Mouse (Mus musculus) neural tube, embryonic 14.5 days (tissue): ENCODE results near the gene Cwc25. TPM values are rescaled to one million over a fixed set of nuclear protein-coding genes. Genes with fewer than 3 reads are reported as not detected.
"Not testable (repeated sequence)": the region's sequence is repeated elsewhere in the genome, so short reads cannot be mapped to it uniquely, and the experiment has no call there.

ENCODE experiments used
- ATAC-seq: fragments of 200-750 bp; cut with Nextera tagmentation; 2 replicates; pipeline ENCODE4 v1.8.0; 2017; ENCODE audit warnings: low read depth, mild to moderate bottlenecking, moderate TSS enrichment, moderate library complexity
- H3K27ac ChIP-seq: fragments of 300-500 bp; sonication (generic); 2 replicates; pipeline ENCODE4 v1.5.1; 2014; ENCODE audit warnings: low read depth, mild to moderate bottlenecking, control low read depth, low read length, moderate library complexity, mixed read lengths
- H3K27me3 ChIP-seq: fragments of 300-500 bp; sonication (generic); 2 replicates; pipeline ENCODE4 v1.6.1; 2014; ENCODE audit warnings: low read length; ENCODE audit not compliant: control insufficient read depth, insufficient read depth
- H3K36me3 ChIP-seq: fragments of 300-500 bp; sonication (generic); 2 replicates; pipeline ENCODE4 v1.6.1; 2014; ENCODE audit warnings: low read length, mixed read lengths; ENCODE audit not compliant: control insufficient read depth, insufficient read depth
- H3K4me1 ChIP-seq: fragments of 300-500 bp; sonication (generic); 2 replicates; pipeline ENCODE4 v1.6.1; 2014; ENCODE audit warnings: low read length; ENCODE audit not compliant: control insufficient read depth, insufficient read depth
- H3K4me2 ChIP-seq: fragments of 300-500 bp; sonication (generic); 2 replicates; pipeline ENCODE4 v1.6.1; 2014; ENCODE audit warnings: mild to moderate bottlenecking, low read depth, low read length, control low read depth
- H3K4me3 ChIP-seq: fragments of 300-500 bp; sonication (generic); 2 replicates; pipeline ENCODE4 v1.5.1; 2014; ENCODE audit warnings: low read depth, low read length, control low read depth, mixed read lengths
- H3K9ac ChIP-seq: fragments of 300-500 bp; sonication (generic); replicated peaks from 2 replicates; pipeline ENCODE4 v1.6.1; 2014; ENCODE audit warnings: low read depth, mild to moderate bottlenecking, control low read depth, low read length, mixed read lengths
- H3K9me3 ChIP-seq: fragments of 300-500 bp; sonication (generic); 2 replicates; pipeline ENCODE4 v1.6.1; 2016; ENCODE audit warnings: low read length; ENCODE audit not compliant: control insufficient read depth
- WGBS: fragments of 180-500 bp; shearing (Covaris S2); extraction: QIAGEN DNeasy Blood & Tissue Kit; methylation state at CpG from one replicate; pipeline ENCODE4 v1.1.7; 2014; 5-methylcytosine and 5-hydroxymethylcytosine counted together
- polyA plus RNA-seq: library from polyadenylated mRNA; unstranded; fragments of >200 nt; fragmentation: Nextera tagmentation; extraction: Ambion mirVana; gene quantifications from 2 replicates; pipeline ENCODE4 v1.2.1, GENCODE M21; 2014

Gene Cwc25
- polyA plus RNA-seq, 1 experiment from 2014 or later = 13.8 TPM

GRCm38 (mm10) chr11:97714784-97715760 is 51.3 kb downstream of the Cwc25 start:
- Histone ChIP-seq H3K4me1 (no peaks in the 10 kb centered on the region), H3K4me2 (no peak overlapping the region), H3K27ac (no peak overlapping the region), H3K9ac (no peak overlapping the region), H3K36me3 (peaks cover 36% of the 10 kb centered on the region), H3K27me3 (no peaks in the 10 kb centered on the region), H3K4me3 (no peak overlapping the region), H3K9me3 (no peaks in the 10 kb centered on the region)
- no peak for ATAC-seq
- 90% methylated on average over 14 of the region's 14 CpGs for WGBS

DNA sequence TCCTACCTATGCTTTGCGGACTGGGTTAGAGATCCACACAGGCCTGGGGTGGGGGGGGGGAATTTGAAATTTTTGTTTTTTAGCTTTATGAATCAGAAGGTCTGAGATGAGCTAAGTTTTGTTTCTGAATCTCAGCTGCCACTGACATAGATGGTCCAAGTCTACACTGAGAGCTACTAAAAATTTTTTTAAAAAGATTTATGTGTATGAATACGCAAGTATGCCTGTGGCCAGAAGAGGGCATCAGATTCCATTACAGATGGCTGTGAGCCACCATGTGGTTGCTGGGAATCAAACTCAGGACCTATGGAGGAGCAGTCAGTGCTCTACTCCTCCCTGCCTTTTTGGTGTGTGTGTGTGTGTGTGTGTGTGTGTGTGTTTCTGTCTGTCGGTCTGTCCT is 52.0 kb downstream of the Cwc25 start:
- Histone ChIP-seq H3K27me3 (no peaks in the 10 kb centered on the region), H3K27ac (no peak overlapping the region), H3K4me2 (no peak overlapping the region), H3K9me3 (no peaks in the 10 kb centered on the region), H3K4me1 (no peaks in the 10 kb centered on the region), H3K36me3 (peaks cover 29% of the 10 kb centered on the region), H3K9ac (no peak overlapping the region), H3K4me3 (no peak overlapping the region)
- 98% methylated on average over 3 of the region's 3 CpGs for WGBS
- no peak for ATAC-seq

- no peak overlapping the region for H3K4me3 ChIP-seq
- H3K4me2 ChIP-seq = no peak overlapping the region
- H3K36me3 ChIP-seq = peaks cover 29% of the 10 kb centered on the region
- no peak overlapping the region for H3K9ac ChIP-seq
- no peaks in the 10 kb centered on the region for H3K27me3 ChIP-seq
- no peak overlapping the region for H3K27ac ChIP-seq
- no peaks in the 10 kb centered on the region for H3K4me1 ChIP-seq
- WGBS = 91% methylated on average over 8 of the region's 8 CpGs
- ATAC-seq = no peak
- H3K9me3 ChIP-seq = no peaks in the 10 kb centered on the region
Measured at GRCm38 (mm10) chr11:97713896-97714295, 52.5 kb downstream of the Cwc25 start.

DNA sequence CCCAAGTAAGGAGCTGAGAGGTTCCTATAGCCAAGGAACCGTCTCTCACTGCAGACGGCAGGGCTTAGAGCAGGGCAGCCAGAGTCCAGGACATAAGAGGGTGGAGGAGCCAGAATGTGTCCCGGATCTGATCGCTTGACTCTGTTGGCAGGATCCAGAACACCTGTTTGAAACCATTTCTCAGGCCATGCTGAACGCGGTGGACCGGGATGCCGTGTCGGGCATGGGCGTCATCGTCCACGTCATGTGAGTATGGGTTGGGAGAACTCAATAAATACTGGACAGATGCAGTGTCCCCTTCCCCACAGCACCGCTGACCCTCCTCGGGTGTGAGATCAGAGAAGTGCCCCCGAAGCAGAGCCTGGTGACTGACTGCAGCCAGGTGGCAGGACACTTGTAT is 54.1 kb downstream of the Cwc25 start:
- no peaks in the 10 kb centered on the region for H3K9me3 ChIP-seq
- no peak overlapping the region for H3K4me3 ChIP-seq
- peaks cover 21% of the 10 kb centered on the region for H3K36me3 ChIP-seq
- H3K9ac ChIP-seq = no peak overlapping the region
- H3K27me3 ChIP-seq = no peaks in the 10 kb centered on the region
- ATAC-seq = no peak
- no peak overlapping the region for H3K4me2 ChIP-seq
- 94% methylated on average over 15 of the region's 15 CpGs for WGBS
- no peaks in the 10 kb centered on the region for H3K4me1 ChIP-seq
- no peak overlapping the region for H3K27ac ChIP-seq

GRCm38 (mm10) chr11:97711200-97711900 is 55.0 kb downstream of the Cwc25 start:
- 89% methylated on average over 13 of the region's 13 CpGs for WGBS
- ATAC-seq = no peak
- Histone ChIP-seq H3K9ac (no peak overlapping the region), H3K9me3 (no peaks in the 10 kb centered on the region), H3K4me1 (no peaks in the 10 kb centered on the region), H3K27me3 (no peaks in the 10 kb centered on the region), H3K4me3 (no peak overlapping the region), H3K4me2 (no peak overlapping the region), H3K27ac (no peak overlapping the region), H3K36me3 (peaks cover 26% of the 10 kb centered on the region)

DNA sequence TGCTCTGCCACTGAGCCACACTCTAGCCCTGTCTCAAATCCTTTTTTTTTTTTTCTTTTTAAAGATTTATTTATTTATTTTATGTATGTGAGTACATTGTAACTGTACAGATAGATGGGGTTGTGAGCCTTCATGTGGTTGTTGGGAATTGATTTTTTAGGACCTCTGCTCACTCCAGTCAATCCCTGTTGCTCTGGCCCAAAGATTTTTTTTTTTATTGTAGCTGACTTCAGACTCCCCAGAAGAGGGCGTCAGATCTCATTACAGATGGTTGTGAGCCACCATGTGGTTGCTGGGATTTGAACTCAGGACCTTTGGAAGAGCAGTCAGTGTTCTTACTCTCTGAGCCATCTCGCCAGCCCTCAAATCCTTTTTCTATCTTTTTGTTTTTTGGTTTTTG is 56.3 kb downstream of the Cwc25 start:
- not testable (repeated sequence) for H3K4me3 ChIP-seq, H3K4me1 ChIP-seq, ATAC-seq, H3K27ac ChIP-seq, H3K4me2 ChIP-seq, H3K27me3 ChIP-seq, H3K9me3 ChIP-seq, H3K9ac ChIP-seq
- peaks cover 28% of the 10 kb centered on the region for H3K36me3 ChIP-seq
- 85% methylated on average over 2 of the region's 2 CpGs for WGBS

DNA sequence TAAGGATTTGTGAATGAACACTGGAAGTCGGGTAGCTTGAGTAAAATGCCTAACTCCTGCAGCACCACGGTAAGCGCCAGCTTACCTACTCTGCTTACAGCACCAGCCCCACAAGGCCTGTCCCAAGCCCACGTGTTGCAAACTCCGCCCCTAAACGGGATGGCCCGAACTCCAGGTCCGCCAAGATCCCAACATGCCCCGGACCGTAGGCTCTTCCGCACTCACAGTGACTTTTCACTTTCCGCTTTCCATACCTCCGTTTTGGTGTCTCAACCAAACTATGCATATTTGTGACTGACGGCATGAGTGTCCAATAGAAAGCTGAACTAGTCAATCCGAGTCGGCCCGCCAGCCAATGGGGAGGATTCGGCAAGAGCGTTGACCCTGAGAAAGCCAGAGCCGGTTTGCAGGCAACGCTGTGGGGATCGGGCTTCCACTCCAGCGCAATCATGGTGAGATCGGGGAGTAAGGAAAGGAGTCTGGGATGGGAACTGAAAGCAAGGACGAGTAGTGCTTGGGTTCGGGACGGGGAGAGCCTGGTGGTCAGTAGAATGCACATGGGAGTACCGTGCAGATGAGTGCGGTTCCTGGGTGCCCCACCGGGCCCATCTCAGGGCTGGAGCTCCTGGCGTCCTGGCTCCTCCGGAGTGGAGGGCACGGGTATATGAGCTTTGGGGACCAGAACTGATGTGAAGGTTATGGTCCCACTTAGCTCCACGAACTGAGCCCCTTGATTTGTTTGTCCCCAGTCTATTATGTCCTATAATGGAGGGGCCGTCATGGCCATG is 63.1 kb downstream of the Cwc25 start, which contains the start of gene Psmb3:
Gene Psmb3 (plus strand): TSS at position 361 of the 788 bp plus-strand sequence.
- Histone ChIP-seq H3K4me3 (peak within 1 kb of the TSS; percentile 86), H3K4me1 (peaks cover 20% of the 10 kb centered on the region), H3K27me3 (no peaks in the 10 kb centered on the region), H3K9ac (peak within 1 kb of the TSS; percentile 57), H3K9me3 (no peaks in the 10 kb centered on the region), H3K4me2 (peak within 1 kb of the TSS; percentile 85), H3K27ac (peak within 1 kb of the TSS; percentile 84), H3K36me3 (peaks cover 10% of the 10 kb centered on the region; the same call in 1 of the 2 replicates)
- peak; percentile 89 for ATAC-seq
- under 1% methylated on average over 35 of the region's 35 CpGs for WGBS

DNA sequence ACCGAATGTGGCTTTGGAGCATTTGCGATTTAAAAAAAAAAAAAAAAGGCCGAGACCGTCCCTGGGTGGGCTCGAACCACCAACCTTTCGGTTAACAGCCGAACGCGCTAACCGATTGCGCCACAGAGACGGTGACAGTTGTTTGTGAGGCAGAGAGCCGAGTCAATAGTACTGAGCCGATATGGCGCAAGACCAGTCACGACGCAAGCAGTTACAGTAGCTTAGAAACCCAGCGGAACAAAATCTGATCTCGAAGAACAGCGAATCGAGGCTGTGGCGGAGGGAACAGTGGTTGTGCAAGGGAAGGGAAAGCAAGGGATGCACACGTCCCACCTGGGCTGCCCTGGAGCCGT is 64.0 kb downstream of the Cwc25 start:
- H3K4me1 ChIP-seq = peaks cover 26% of the 10 kb centered on the region

More for the DNA sequence above, 64.0 kb downstream of the Cwc25 start:
- Histone ChIP-seq H3K36me3 (peaks cover 8% of the 10 kb centered on the region; the same call in 1 of the 2 replicates), H3K27ac (peak overlapping the region; percentile 84), H3K4me2 (peak overlapping the region; percentile 85), H3K27me3 (no peaks in the 10 kb centered on the region), H3K9me3 (no peaks in the 10 kb centered on the region), H3K4me3 (peak overlapping the region; percentile 86), H3K9ac (peak overlapping the region; percentile 57)
- under 1% methylated on average over 24 of the region's 24 CpGs for WGBS
- ATAC-seq = no peak; the same call in 1 of the 2 replicates
